In genomic region chr10:22842781-22843439, GRCm38 (mm10) we compare ENCODE assay signal across 12 mouse cellular contexts. TPM values are rescaled to one million over a fixed set of nuclear protein-coding genes. Genes with fewer than 3 reads are reported as not detected.
DNase-seq lines count a peak whose midpoint lies in the region; ATAC-seq and TF ChIP-seq lines count a peak whose summit lies in the region.
"Had no signal": no experiment of that assay in that cellular context is flagged by ENCODE, and none has a peak within 500 bp of the region (broad histone marks: within the 10 kb centered on the region; RNA-seq: fewer than 3 reads in every experiment).

No protein-coding gene starts in this region.

- WGBS in heart, embryonic 13.5 days: 6% methylated on average over 17 of the region's 17 CpGs
- WGBS in lung, embryonic 14.5 days: 19% methylated on average over 17 of the region's 17 CpGs
- 26% methylated on average over 17 of the region's 17 CpGs for WGBS in lung, adult 2 months
- 3% methylated on average over 17 of the region's 17 CpGs for WGBS in limb, embryonic 11.5 days

- peak overlapping the region; percentile 52; the same call in 1 of the 2 replicates for H3K9ac ChIP-seq in heart, embryonic 13.5 days
- no peak overlapping the region for H3K9ac ChIP-seq in lung, embryonic 14.5 days
- no peak overlapping the region for H3K9ac ChIP-seq in limb, embryonic 11.5 days (ENCODE audit: low read length)
- H3K9ac ChIP-seq: limb, embryonic 15.5 days had no signal

- peaks cover 29% of the 10 kb centered on the region for H3K27me3 ChIP-seq in heart, embryonic 13.5 days (replicated peaks)
- peaks cover 11% of the 10 kb centered on the region for H3K27me3 ChIP-seq in lung, embryonic 14.5 days (ENCODE audit: insufficient read depth, low read length)
- peaks cover 42% of the 10 kb centered on the region for H3K27me3 ChIP-seq in limb, embryonic 11.5 days (ENCODE audit: control insufficient read depth, insufficient read depth, low read length)

- H3K27ac ChIP-seq in heart, embryonic 13.5 days (replicated peaks): no peak overlapping the region
- no peak overlapping the region for H3K27ac ChIP-seq in lung, embryonic 14.5 days (ENCODE audit: low read depth)
- no peak overlapping the region for H3K27ac ChIP-seq in limb, embryonic 11.5 days (replicated peaks; ENCODE audit: low read depth, low read length)
- H3K27ac ChIP-seq: limb, embryonic 15.5 days had no signal

- TF ChIP-seq CTCF in lung, embryonic 14.5 days (IDR thresholded peaks at IDR 0.05; ENCODE audit: low read depth): no peak
- TF ChIP-seq CTCF in lung, adult 2 months (IDR thresholded peaks at IDR 0.05; ENCODE audit: insufficient read depth, low read length): no peak

- H3K4me2 ChIP-seq in heart, embryonic 13.5 days: peak overlapping the region; percentile 70
- peak overlapping the region; percentile 53 for H3K4me2 ChIP-seq in lung, embryonic 14.5 days
- no peak overlapping the region for H3K4me2 ChIP-seq in limb, embryonic 11.5 days (ENCODE audit: low read depth, severe bottlenecking)
- H3K4me2 ChIP-seq: limb, embryonic 15.5 days had no signal

- no peak for TF ChIP-seq POLR2A in lung, adult 2 months (IDR thresholded peaks at IDR 0.05; ENCODE audit: borderline replicate concordance, extremely low read depth, low read depth, low read length)

- intact Hi-C loops in heart, postnatal 36 days (cut with DNase I): no loop called here

- H3K36me3 ChIP-seq in heart, embryonic 13.5 days: no peaks in the 10 kb centered on the region
- no peaks in the 10 kb centered on the region for H3K36me3 ChIP-seq in lung, embryonic 14.5 days (ENCODE audit: insufficient read depth)
- no peaks in the 10 kb centered on the region for H3K36me3 ChIP-seq in limb, embryonic 11.5 days (ENCODE audit: control insufficient read depth, insufficient read depth, low read length)
- H3K36me3 ChIP-seq: limb, embryonic 15.5 days had no signal

- peaks cover 21% of the 10 kb centered on the region for H3K4me1 ChIP-seq in heart, embryonic 13.5 days
- peaks cover 11% of the 10 kb centered on the region for H3K4me1 ChIP-seq in lung, embryonic 14.5 days (ENCODE audit: insufficient read depth)
- no peaks in the 10 kb centered on the region for H3K4me1 ChIP-seq in lung, adult 2 months (ENCODE audit: control insufficient read depth, insufficient read depth, low read length)
- H3K4me1 ChIP-seq in limb, embryonic 11.5 days (ENCODE audit: control insufficient read depth, insufficient read depth, low read length): no peaks in the 10 kb centered on the region

- H3K4me3 ChIP-seq in heart, embryonic 13.5 days: peak overlapping the region; percentile 45
- H3K4me3 ChIP-seq in lung, embryonic 14.5 days (ENCODE audit: low read depth, low read length): no peak overlapping the region
- H3K4me3 ChIP-seq in lung, adult 2 months (replicated peaks; ENCODE audit: extremely low read depth, low read depth, low read length): no peak overlapping the region
- no peak overlapping the region for H3K4me3 ChIP-seq in limb, embryonic 11.5 days (ENCODE audit: low read depth, low read length)
- H3K4me3 ChIP-seq: limb, embryonic 15.5 days had no signal

- DNase-seq in heart, postnatal 36 days: no peak
- DNase-seq in lung, embryonic 14.5 days: no peak
- no peak for DNase-seq in lung, adult 2 months
- peak; percentile 46 for DNase-seq in limb, embryonic 11.5 days (ENCODE audit: low spot score)
- DNase-seq in retina, embryonic 14.5 days (ENCODE audit: low spot score): peak; percentile 32
- no peak for DNase-seq in natural killer cell, adult 2 months (ENCODE audit: low spot score in 2 of 2)
- no peak for DNase-seq in lung, postnatal 36 days
- DNase-seq: cerebellum, adult 9-11 months; heart, postnatal 4 days had no signal

- no peak for ATAC-seq in heart, embryonic 13.5 days (ENCODE audit: extremely low read depth, insufficient number of reproducible peaks, low FRiP score, low TSS enrichment)
- no peak; the same call in 1 of the 2 replicates for ATAC-seq in lung, embryonic 14.5 days (ENCODE audit: insufficient read depth)
- ATAC-seq in limb, embryonic 11.5 days (ENCODE audit: insufficient number of reproducible peaks, low FRiP score, low TSS enrichment, low read depth): no peak

- H3K9me3 ChIP-seq in heart, embryonic 13.5 days: no peaks in the 10 kb centered on the region
- H3K9me3 ChIP-seq in lung, embryonic 14.5 days (ENCODE audit: low read depth, low read length): no peaks in the 10 kb centered on the region
- no peaks in the 10 kb centered on the region for H3K9me3 ChIP-seq in limb, embryonic 11.5 days (ENCODE audit: control insufficient read depth, low read length)
- H3K9me3 ChIP-seq: limb, embryonic 15.5 days had no signal

RNA-seq across cellular contexts. Expression of gene Tcf21, which starts 22.9 kb away (rescaled TPM):
- 61.7 and 63.3 TPM in 2 replicates for polyA plus RNA-seq in heart, embryonic 13.5 days (2015; fragmentation: Nextera tagmentation; extraction: Ambion mirVana)
- total RNA-seq in heart, postnatal 36 days (2021): 10 to 100 TPM; 10.3 to 12.4 TPM
- polyA plus RNA-seq in lung, embryonic 14.5 days (2014; fragmentation: Nextera tagmentation; extraction: Ambion mirVana): 227 and 238 TPM in 2 replicates
- 190 and 228 TPM in 2 replicates for polyA plus RNA-seq in lung, adult 2 months (2012; rRNA removed)
- polyA plus RNA-seq in limb, embryonic 11.5 days (2014; fragmentation: Nextera tagmentation; extraction: Ambion mirVana): 0.54 TPM in 1 of 2 replicates, not detected in the other
- polyA plus RNA-seq: C2C12 had no signal

Comparison
In these comparisons a context has a peak if more than half of its experiments do, and no peak if none do; other contexts are left out.
1. DNase-seq: peak in limb, embryonic 11.5 days (single experiment) and retina, embryonic 14.5 days (single experiment); none in heart, postnatal 36 days (0 of 2), lung, embryonic 14.5 days (single experiment), lung, adult 2 months (single experiment), natural killer cell, adult 2 months (0 of 2) and lung, postnatal 36 days (single experiment).
2. RNA of gene Tcf21, which starts 22.9 kb away (polyA plus RNA-seq): 227 to 238 TPM in lung, embryonic 14.5 days, 190 to 228 TPM in lung, adult 2 months and 61.7 to 63.3 TPM in heart, embryonic 13.5 days; 0.54 TPM in limb, embryonic 11.5 days; every median in the first group is over 10 times any median in the second.